Mouse (Mus musculus) intestine, postnatal 0 days (tissue): Measurements from ENCODE around the gene Pygm. TPM values are rescaled to one million over a fixed set of nuclear protein-coding genes. Genes with fewer than 3 reads are reported as not detected.

Source experiments
- ATAC-seq: fragments of 200-750 bp; cut with Nextera tagmentation; 2 replicates; pipeline ENCODE4 v1.8.0; 2017; ENCODE audit warnings: mild to moderate bottlenecking, moderate TSS enrichment, moderate library complexity
- H3K27ac ChIP-seq: fragments of 300-500 bp; sonication (generic); 2 replicates; pipeline ENCODE4 v1.5.1; 2014; ENCODE audit warnings: mild to moderate bottlenecking, low read depth, low read length, moderate library complexity
- H3K27me3 ChIP-seq: fragments of 300-500 bp; sonication (generic); replicated peaks from 2 replicates; pipeline ENCODE4 v1.6.1; 2014; ENCODE audit warnings: low read length, mixed read lengths; ENCODE audit not compliant: control insufficient read depth, insufficient read depth
- H3K36me3 ChIP-seq: fragments of 300-500 bp; sonication (generic); 2 replicates; pipeline ENCODE4 v1.6.1; 2014; ENCODE audit warnings: mild to moderate bottlenecking, moderate library complexity; ENCODE audit not compliant: control insufficient read depth, insufficient read depth
- H3K4me1 ChIP-seq: fragments of 300-500 bp; sonication (generic); replicated peaks from 2 replicates; pipeline ENCODE4 v1.6.1; 2014; ENCODE audit warnings: antibody characterized with exemption, low read length, mixed read lengths; ENCODE audit not compliant: control insufficient read depth, insufficient read depth
- H3K4me2 ChIP-seq: fragments of 300-500 bp; sonication (generic); replicated peaks from 2 replicates; pipeline ENCODE4 v1.6.1; 2014; ENCODE audit warnings: low read depth, mild to moderate bottlenecking, moderate library complexity
- H3K4me3 ChIP-seq: fragments of 300-500 bp; sonication (generic); 2 replicates; pipeline ENCODE4 v1.5.1; 2014; ENCODE audit warnings: low read depth, low read length
- H3K9ac ChIP-seq: fragments of 300-500 bp; sonication (generic); 2 replicates; pipeline ENCODE4 v1.6.1; 2014; ENCODE audit warnings: mild to moderate bottlenecking, low read depth, low read length
- H3K9me3 ChIP-seq: fragments of 300-500 bp; sonication (generic); 2 replicates; pipeline ENCODE4 v1.6.1; 2016; ENCODE audit warnings: mixed run types; ENCODE audit not compliant: control insufficient read depth
- CTCF ChIP-seq: sonication (generic); IDR thresholded peaks from 2 replicates; pipeline ENCODE4 v1.5.1; 2016; ENCODE audit warnings: low read depth, mild to moderate bottlenecking, control low read depth, antibody characterized with exemption, moderate library complexity
- WGBS: fragments of 180-500 bp; shearing (Covaris S2); extraction: QIAGEN DNeasy Blood & Tissue Kit; methylation state at CpG from one replicate; pipeline ENCODE4 v1.1.7; 2014; 5-methylcytosine and 5-hydroxymethylcytosine counted together
- polyA plus RNA-seq: library from polyadenylated mRNA; unstranded; fragments of >200 nt; fragmentation: Nextera tagmentation; extraction: Ambion mirVana; gene quantifications from 2 replicates; pipeline ENCODE4 v1.2.1, GENCODE M21; 2015

Pygm gene
- polyA plus RNA-seq, 1 experiment from 2014 or later, result 4.1 TPM

DNA sequence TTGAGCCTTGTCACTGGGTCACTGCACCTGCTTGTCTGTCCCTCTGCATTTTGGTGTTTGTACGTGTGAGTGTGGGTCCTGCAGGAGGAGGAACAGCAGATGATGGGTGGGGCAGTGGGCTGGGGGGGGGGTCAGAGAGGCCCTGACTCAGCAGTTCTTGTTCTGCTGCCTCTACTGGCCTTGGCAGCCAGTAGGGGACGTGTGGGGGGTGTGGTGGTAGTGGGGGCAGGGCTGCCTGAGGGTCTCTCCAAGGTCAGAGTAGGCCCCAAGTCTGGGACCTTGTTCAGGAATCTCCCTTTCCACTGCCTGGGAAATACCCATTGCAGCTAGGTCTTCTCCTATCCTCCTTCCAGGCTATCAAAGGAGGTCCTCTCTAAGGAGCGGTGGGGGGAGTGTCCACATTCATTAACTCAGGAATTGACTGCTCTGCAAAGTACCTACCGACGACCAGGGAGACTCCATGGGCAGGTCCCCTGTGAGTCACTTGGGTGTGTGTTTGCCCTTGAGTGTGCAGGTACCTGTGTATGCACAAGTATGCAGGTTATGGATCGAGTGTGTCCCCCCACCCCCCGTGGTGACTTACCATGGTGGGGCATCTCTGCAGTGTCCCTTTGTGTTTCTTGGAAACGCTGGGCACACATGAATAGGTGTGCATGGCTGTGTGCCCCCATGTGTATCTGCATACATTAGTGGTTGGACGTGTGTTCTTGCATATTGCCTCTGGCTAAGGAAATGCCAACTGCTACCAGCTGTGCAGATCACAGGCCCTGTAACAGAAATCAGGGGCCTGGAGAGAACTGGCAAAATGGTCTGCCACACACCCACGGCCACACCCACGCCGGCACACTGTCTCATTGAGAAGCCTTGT is 32.9 kb downstream of the Pygm start:
- H3K4me2 ChIP-seq, result no peak overlapping the region
- H3K9me3 ChIP-seq, result no peaks in the 10 kb centered on the region
- no peaks in the 10 kb centered on the region for H3K4me1 ChIP-seq
- ATAC-seq, result no peak
- H3K36me3 ChIP-seq, result no peaks in the 10 kb centered on the region
- H3K27me3 ChIP-seq, result peaks cover 37% of the 10 kb centered on the region
- no peak overlapping the region for H3K9ac ChIP-seq
- WGBS, result 55% methylated on average over 12 of the region's 12 CpGs
- H3K27ac ChIP-seq, result no peak overlapping the region
- no peak overlapping the region for H3K4me3 ChIP-seq
- 0 out of 2 replicates have a peak, but pooled peaks have one; percentile 2 for TF ChIP-seq CTCF

DNA sequence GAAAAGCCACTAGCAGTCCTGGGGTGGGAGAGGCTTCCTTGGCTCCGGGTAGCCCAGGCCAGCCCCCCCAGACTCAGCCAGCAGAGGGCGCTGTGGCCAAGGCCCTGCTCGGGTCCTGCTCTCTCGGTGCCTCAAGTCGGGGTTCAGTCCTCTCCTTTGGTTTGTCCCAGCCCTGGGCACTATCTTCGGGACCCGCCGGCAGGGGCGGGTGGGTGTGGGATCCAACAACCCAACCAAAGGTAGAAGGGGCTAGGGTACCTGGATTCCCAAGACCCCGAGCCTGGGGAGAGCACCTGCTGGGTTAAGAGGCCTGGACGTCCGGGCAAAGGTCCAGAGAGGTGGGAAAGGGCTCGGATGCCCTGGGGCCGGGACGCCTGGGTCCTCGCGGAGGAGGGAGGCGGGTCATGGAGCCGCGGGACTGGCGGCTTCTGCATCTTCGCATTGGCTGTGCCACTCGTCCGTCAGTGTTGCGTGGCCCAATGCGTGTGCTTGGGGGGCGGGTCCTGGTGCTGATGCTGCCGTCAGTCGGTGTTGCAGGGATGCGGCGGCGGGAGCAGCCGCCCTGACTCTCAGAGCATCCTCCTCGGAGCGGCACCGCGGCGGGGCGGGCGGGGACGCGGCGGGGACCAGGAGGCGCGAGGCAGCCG is 34.2 kb downstream of the Pygm start, which contains the start of gene Nrxn2:
Gene Nrxn2 (plus strand): TSS at position 499 of the 647 bp plus-strand sequence.
- WGBS, result under 1% methylated on average over 46 of the region's 46 CpGs
- peak; percentile 82 for ATAC-seq
- Histone ChIP-seq H3K4me1 (0 out of 2 replicates have a peak, but pooled peaks cover 3% of the 10 kb centered on the region), H3K9me3 (no peaks in the 10 kb centered on the region), H3K27me3 (peaks cover 37% of the 10 kb centered on the region), H3K9ac (no peak within 1 kb of the TSS), H3K36me3 (no peaks in the 10 kb centered on the region), H3K4me2 (peak within 1 kb of the TSS; percentile 81), H3K4me3 (peak within 1 kb of the TSS; percentile 40), H3K27ac (no peak within 1 kb of the TSS)
- peak; percentile 95 for TF ChIP-seq CTCF

DNA sequence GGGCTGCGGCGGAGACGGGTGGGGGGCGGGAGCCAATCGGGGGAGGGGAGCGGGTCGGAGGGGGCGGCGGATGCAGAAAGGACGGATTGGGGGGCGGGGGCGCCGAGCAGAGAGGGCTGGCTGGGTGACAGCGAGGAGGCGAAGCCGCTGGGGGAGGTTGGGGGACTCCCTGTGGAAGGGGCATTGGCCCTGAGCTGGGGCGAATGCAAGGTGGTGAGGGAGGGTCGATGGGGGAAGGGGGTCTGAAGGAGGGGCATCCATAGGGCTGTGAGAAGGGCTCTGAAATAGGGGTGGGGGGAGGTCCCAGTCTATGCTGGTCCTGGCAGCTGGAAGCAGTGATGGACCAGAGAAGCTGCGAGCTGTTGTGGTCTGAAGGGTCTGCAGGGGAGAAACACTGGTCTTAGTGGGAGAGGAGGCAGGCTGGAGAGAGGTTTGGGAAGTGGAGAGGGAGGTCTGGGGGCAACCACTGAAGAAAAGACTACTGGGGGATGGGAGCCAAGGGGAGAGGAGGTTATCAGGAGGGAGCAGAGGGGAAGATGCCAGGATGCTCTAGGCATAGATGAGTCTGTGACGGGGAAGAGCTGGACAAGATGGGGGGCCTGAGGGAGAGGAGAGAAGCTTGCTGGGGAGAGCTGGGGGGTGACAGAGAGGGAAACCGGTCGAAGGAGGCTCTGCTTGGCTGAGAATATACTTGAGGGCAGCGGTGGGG is 34.9 kb downstream of the Pygm start:
- 11% methylated on average over 19 of the region's 23 CpGs for WGBS
- H3K27ac ChIP-seq, result no peak overlapping the region
- no peaks in the 10 kb centered on the region for H3K36me3 ChIP-seq
- 0 out of 2 replicates have a peak, but pooled peaks cover 3% of the 10 kb centered on the region for H3K4me1 ChIP-seq
- no peak for ATAC-seq
- peaks cover 37% of the 10 kb centered on the region for H3K27me3 ChIP-seq
- peak overlapping the region; percentile 3; the same call in 1 of the 2 replicates for H3K4me2 ChIP-seq
- H3K9me3 ChIP-seq, result no peaks in the 10 kb centered on the region
- no peak overlapping the region for H3K4me3 ChIP-seq
- no peak overlapping the region for H3K9ac ChIP-seq
- no peak for TF ChIP-seq CTCF

DNA sequence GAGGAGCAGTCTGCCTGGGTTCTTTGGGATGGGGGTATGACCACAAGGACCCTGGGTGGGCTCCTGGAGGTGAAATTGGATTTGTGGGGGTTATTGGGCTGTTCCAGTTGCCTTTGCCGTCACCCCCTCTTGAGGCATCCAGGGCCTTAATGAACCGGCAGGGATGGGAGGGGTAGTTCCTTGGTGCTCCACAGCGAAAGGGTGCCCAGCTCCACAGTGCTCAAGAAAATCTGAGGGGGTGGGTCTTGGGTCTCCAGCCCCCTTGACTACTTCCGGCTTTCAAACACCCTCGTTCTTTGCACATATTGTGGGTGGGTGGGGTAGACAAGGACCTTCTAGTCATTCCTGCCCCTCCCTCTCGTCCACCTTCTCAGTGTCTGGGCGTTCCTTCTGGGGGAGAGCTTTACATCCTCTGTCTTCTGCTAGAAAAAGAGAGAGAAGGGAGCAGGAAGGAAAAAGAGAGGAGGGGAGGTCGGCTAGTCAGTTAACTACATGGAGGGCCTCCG is 35.7 kb downstream of the Pygm start:
- no peak overlapping the region for H3K4me2 ChIP-seq
- H3K4me1 ChIP-seq, result 0 out of 2 replicates have a peak, but pooled peaks cover 3% of the 10 kb centered on the region
- H3K9me3 ChIP-seq, result no peaks in the 10 kb centered on the region
- H3K9ac ChIP-seq, result no peak overlapping the region
- peaks cover 37% of the 10 kb centered on the region for H3K27me3 ChIP-seq
- no peak for ATAC-seq
- no peaks in the 10 kb centered on the region for H3K36me3 ChIP-seq
- TF ChIP-seq CTCF, result no peak
- H3K4me3 ChIP-seq, result no peak overlapping the region
- WGBS, result 56% methylated on average over 9 of the region's 9 CpGs
- no peak overlapping the region for H3K27ac ChIP-seq

DNA sequence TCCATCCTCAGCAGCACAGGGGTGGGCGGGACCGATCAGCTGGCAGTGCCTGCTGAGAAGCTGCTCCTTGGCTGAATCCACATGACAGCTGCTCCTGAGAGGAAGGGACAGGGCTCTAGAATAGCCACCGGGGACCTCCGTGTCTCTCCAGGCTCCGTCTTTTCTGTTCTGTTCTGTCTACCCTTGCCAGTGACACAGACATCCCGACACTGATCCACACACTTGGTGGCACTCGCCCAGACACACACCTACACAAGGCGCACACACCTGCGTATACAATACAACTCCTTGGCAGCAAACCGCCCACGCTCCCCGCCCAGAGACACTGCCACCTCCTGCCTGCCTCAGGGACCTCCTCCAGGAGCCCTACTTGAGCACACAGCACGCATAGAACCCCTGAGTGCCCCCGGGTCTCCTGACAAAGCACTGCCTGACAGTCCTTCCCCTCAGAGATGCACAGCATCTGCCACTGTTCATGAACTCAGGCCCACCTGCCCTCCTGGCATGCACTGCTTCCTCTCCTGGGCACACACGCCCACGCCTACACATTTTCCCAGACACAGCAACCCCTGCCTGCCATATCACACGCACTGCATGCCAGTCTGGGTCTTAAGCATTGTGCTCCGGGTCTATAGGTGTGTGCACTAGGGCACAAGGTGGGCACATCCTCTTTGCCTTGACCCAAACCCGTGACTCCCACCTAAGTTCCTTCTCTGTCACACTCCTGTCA is 36.4 kb downstream of the Pygm start:
- WGBS, result 64% methylated on average over 19 of the region's 19 CpGs
- Histone ChIP-seq H3K4me2 (no peak overlapping the region), H3K9me3 (no peaks in the 10 kb centered on the region), H3K9ac (no peak overlapping the region), H3K36me3 (no peaks in the 10 kb centered on the region), H3K4me3 (no peak overlapping the region), H3K4me1 (0 out of 2 replicates have a peak, but pooled peaks cover 3% of the 10 kb centered on the region), H3K27me3 (peaks cover 39% of the 10 kb centered on the region), H3K27ac (no peak overlapping the region)
- no peak for ATAC-seq
- TF ChIP-seq CTCF, result no peak
